Mouse (Mus musculus): ENCODE results near the gene Dnajc4.

The Dnajc4 gene

GRCm38 (mm10) chr19:6974211-6975205 is 17.9 kb downstream of the Dnajc4 start, which contains the start of gene Ppp1r14b:
Gene Ppp1r14b (plus strand): TSS chr19:6974968.
- DNase-seq = peak; percentile 95

GRCm38 (mm10) chr19:6973581-6974190 is 18.7 kb downstream of the Dnajc4 start:
- no peak for DNase-seq

DNA sequence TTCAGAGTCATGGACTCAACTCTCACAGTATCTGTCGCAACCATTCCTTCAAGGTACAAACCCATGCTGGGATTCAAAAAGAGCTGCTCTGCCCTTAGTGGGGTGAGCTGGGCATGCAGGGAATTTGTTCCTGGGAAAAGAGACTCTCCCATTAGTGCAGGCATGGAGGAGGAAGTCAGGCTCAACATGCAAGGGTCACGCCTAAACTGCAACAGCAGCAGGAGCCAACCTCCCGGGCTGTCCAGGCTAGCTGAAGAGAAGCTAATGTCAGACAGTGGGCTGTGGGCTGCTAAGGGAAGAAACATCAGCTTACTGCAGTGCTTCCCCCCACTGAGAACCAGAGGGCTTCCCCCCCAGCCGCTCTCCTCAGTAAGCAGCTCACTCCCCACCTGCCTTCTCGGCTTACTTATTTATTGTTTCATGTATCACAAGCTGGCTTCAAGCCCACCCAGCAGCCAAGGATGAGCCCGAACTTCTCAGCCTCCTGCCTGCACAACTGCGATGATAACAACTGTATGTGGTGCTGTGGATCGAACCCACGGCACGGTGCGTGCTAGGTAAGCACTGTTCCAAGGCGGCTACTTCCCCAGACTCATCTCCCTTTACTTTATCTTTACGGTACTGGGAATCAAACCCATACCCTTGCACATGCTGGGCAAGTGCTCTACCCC is 20.0 kb downstream of the Dnajc4 start:
- no peak for DNase-seq

DNA sequence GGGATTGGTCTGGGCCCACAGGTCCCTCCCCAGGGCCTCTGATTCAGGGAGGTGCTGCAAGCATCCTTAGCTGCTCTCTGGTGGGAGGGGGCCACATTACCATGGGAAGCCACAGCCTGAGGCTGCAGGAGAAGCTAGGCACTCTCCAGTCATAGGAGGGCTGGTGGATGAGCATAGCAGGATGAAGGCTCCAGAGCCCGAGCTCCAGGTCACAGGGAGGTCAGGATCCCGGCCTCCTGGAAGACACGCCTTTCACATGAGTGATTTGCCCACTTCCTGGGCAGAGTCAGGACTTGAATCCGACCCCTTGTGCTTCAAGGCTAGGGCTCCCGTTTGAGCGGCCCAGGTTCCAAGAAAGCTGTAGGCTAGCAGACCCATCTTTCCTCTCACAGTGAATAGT is 20.7 kb downstream of the Dnajc4 start:
- DNase-seq = peak; percentile 27

GRCm38 (mm10) chr19:6970460-6971085 is 21.8 kb downstream of the Dnajc4 start:
- DNase-seq = peak; percentile 24

- DNase-seq = peak; percentile 76
These were observed 22.5 kb downstream of the Dnajc4 start for GRCm38 (mm10) chr19:6969665-6970381.

DNA sequence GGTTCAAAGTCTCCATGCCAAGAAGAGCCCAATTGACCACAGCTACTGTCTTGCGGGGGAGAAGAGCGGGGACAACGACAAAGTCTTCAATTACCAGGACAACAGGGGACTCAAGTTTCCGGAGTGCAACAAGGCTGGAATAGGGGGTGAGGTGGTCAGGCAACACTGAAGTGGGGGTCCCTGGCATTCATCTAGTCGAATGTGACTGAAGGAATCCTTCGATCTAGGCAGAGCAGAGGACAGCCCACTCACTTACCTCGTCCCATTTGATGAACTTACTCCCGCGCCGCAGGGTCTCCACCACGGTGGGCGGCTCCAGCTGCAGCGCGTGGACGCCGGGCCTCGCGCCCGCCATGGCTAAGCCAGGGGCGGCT is 23.1 kb downstream of the Dnajc4 start:
- no peak for DNase-seq

- DNase-seq = no peak
These were observed 23.7 kb downstream of the Dnajc4 start for GRCm38 (mm10) chr19:6968491-6969271.

DNA sequence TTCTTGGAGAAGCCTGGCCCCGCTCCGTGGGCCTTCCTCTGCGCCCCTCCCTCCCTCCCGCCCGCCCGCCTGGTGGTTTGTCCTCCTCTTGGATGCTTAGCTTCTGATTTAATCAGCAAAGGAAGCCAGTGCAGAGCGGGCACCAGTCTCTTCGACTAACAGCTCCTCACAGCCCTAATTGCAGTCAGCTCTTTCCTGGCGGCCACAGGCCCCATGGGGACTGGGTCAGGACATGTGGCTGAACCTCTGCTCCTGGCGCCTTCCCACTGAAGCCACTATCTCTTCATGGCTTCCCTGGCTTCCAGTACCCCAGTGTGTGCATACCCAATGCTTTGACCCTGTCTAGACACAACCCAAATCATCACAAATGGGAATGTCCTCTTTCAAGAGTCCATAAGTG is 35.9 kb downstream of the Dnajc4 start:
- no peak for DNase-seq

GRCm38 (mm10) chr19:6955424-6955823 is 36.9 kb downstream of the Dnajc4 start:
- DNase-seq = no peak

- peak; percentile 38 for DNase-seq
These were observed 38.3 kb downstream of the Dnajc4 start for GRCm38 (mm10) chr19:6954046-6954445.

DNA sequence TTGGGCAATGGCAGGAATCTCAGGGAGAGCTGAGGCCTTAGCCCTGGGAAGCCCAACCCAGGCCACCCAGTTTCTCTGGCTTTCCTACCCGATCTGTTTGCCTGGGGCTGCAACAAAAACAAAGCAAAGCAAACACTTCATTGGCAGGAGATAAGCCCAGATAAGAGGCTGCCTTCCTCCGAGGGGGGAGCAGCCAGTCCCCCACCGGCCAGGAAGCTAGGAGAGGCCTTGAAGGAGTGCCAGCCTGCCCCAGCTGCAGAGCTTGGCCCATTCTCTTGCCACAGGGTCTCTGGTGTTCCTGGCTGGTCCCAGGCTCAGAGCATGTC is 39.7 kb downstream of the Dnajc4 start:
- no peak for DNase-seq

DNA sequence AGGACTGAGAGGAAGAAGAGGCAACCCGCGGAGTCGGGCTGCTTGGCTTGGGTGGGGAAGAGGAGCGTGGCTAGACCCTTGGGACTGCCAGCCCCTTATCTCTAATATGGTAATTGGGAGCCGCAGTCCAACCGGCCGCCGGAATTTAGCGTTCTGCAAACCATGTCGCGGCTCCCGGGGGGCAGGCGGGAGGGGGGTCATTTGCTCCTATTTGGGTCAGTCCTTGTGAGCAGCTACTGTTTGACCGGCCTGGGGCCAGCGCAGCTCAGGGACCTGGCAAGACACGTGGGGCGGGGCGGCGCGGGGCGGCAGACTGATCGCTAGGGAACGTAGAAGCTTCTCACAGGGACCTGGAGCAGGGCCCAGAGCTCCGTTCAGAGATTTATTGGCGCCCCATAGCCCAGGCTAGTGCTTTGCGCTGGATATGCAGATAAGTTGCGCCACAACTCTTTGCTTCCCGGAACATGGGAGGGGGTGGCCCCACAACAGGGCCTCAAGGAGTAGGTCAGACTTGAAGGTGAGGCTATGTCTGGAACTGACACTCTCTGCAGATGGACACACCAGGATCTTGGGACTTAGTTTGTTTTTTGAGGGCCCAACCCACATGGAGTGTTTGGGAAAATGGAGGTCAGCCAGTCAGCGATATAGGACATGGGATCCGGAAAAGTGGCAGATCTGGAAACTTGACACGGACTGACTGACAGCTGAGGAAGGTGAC is 40.2 kb downstream of the Dnajc4 start:
- DNase-seq = peak; percentile 64

GRCm38 (mm10) chr19:6951381-6951968 is 40.9 kb downstream of the Dnajc4 start:
- DNase-seq = peak; percentile 96

- peak; percentile 80 for DNase-seq
These were observed 41.7 kb downstream of the Dnajc4 start for GRCm38 (mm10) chr19:6950613-6951153.

- no peak for DNase-seq
These were observed 42.4 kb downstream of the Dnajc4 start for GRCm38 (mm10) chr19:6949951-6950350.

DNA sequence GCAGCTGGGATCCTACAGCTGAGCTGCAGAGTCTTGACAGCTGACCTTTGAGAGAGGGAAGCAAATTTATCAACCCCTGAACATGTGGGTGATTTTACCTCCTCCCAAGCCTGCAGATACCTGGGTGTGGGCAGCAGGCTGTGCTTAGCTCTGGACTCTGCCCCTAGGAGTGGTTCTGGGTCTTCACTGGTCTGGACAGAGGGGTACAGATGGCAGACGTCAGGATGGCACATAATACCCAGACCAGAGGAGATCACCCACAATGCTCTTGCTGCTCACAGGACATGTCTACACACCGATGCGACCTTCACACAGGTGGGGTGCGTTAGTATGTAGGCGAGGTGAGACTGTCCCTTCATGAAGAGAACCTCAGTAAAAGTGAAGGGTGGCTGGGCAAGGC is 42.8 kb downstream of the Dnajc4 start:
- no peak for DNase-seq

DNA sequence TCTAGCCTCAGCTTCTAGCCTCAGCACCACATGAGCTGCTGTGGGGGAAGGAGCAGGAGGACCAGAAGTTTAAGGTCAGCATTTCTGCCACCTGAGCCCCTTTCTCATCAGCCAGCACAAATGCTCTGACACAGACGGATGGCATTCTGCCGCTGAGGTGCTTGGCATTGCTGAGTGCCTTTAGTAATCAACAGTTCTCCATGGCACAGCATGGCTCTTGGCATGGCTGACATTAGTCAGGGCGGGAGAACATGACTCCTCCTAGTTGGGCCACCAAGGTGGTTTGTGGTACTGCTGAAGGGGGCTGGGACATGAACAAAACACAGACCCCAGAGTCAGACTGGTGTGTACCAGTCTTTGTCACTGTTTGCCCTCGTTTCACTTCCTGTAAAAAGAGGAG is 44.2 kb downstream of the Dnajc4 start:
- DNase-seq = no peak

GRCm38 (mm10) chr19:6947742-6948141 is 44.6 kb downstream of the Dnajc4 start:
- DNase-seq = no peak

DNA sequence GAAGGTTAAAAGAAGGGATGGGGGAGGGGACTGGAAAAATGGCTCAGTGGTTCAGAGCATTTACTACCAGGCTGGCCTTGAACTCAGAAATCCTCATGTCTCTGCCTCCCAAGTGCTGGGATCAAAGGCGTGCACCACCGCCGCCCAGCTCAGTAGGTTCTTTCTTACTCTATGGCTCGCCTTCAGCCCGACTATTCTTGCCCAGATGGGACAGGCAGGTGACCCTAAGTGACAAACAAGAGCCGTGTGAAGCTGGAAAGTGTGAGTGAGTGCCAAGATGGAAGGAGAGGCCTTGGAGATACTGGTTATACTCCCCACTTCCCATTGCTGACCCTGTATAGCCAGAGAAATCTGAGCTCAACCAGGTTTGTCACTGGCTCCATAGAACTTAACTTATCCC is 48.7 kb downstream of the Dnajc4 start:
- no peak for DNase-seq
